Mouse (Mus musculus) midbrain, embryonic 12.5 days (tissue): ENCODE measurements around the gene Arid5b. TPM values are rescaled to one million over a fixed set of nuclear protein-coding genes. Genes with fewer than 3 reads are reported as not detected.

Experiments
- ATAC-seq: fragments of 200-750 bp; cut with Nextera tagmentation; 2 replicates; pipeline ENCODE4 v1.8.0; 2017; ENCODE audit warnings: low read depth, moderate TSS enrichment, moderate library complexity; ENCODE audit not compliant: low FRiP score
- H3K27ac ChIP-seq: fragments of 300-500 bp; sonication (generic); replicated peaks from 2 replicates; pipeline ENCODE4 v1.5.1; 2016; ENCODE audit warnings: mild to moderate bottlenecking
- H3K27me3 ChIP-seq: fragments of 300-500 bp; sonication (generic); 2 replicates; pipeline ENCODE4 v1.6.1; 2016; ENCODE audit warnings: mild to moderate bottlenecking
- H3K36me3 ChIP-seq: fragments of 300-500 bp; sonication (generic); 2 replicates; pipeline ENCODE4 v1.6.1; 2016
- H3K4me1 ChIP-seq: fragments of 300-500 bp; sonication (generic); 2 replicates; pipeline ENCODE4 v1.6.1; 2016
- H3K4me2 ChIP-seq: fragments of 300-500 bp; sonication (generic); replicated peaks from 2 replicates; pipeline ENCODE4 v1.6.1; 2016; ENCODE audit warnings: mild to moderate bottlenecking, moderate library complexity
- H3K4me3 ChIP-seq: fragments of 300-500 bp; sonication (generic); 2 replicates; pipeline ENCODE4 v1.5.1; 2016; ENCODE audit warnings: mild to moderate bottlenecking
- H3K9ac ChIP-seq: fragments of 300-500 bp; sonication (generic); replicated peaks from 2 replicates; pipeline ENCODE4 v1.6.1; 2016; ENCODE audit warnings: mild to moderate bottlenecking, moderate library complexity
- H3K9me3 ChIP-seq: fragments of 300-500 bp; sonication (generic); 2 replicates; pipeline ENCODE4 v1.6.1; 2016; ENCODE audit warnings: mild to moderate bottlenecking
- WGBS: fragments of 180-500 bp; shearing (Covaris S2); methylation state at CpG from one replicate; pipeline ENCODE4 v1.1.7; 2016; 5-methylcytosine and 5-hydroxymethylcytosine counted together
- polyA plus RNA-seq: library from polyadenylated mRNA; unstranded; fragments of >200 nt; fragmentation: Nextera tagmentation; extraction: Ambion mirVana; gene quantifications from 2 replicates; pipeline ENCODE4 v1.2.1, GENCODE M21; 2016

Gene Arid5b
- polyA plus RNA-seq, 1 experiment from 2014 or later: 20.7 TPM

DNA sequence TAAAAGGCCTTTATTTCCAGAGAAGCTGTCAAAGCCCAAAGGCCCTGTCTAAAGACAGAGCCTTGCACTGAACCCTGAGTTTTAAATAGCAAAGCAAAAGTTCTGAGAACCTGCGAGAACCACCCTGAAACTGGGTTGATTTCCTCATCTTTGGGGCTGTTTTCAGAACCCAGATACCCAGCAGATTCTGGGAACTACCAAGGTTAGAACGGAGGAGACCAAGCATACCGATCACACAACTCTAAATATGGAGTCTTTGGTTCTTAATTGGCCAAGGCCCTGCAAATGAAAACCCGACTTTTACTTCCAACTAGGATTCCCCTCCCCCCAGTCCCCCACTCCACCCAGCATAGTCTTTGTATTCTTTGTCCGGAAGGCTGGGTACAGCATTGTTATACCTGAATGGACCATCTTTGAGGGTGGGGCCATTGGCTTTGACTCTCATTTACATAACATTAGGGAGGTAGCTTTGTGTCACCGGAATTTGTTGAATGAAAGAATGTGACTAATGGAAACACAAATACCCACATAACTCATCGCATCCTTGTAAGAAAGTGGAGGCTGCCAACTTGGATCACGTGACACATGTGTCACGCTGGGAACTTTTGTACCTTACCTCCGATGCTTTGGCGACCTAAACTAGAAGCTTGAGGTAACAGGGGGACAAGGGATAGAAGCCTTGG lies 141.2 kb downstream of the Arid5b start:
- Histone ChIP-seq H3K4me1 (peaks cover 35% of the 10 kb centered on the region), H3K4me3 (no peak overlapping the region), H3K36me3 (peaks cover 8% of the 10 kb centered on the region; the same call in 1 of the 2 replicates), H3K9ac (no peak overlapping the region), H3K4me2 (peak overlapping the region; percentile 58; the same call in 1 of the 2 replicates), H3K27ac (peak overlapping the region; percentile 75), H3K9me3 (no peaks in the 10 kb centered on the region), H3K27me3 (no peaks in the 10 kb centered on the region)
- 32% methylated on average over 11 of the region's 11 CpGs for WGBS
- peak; percentile 51 for ATAC-seq

DNA sequence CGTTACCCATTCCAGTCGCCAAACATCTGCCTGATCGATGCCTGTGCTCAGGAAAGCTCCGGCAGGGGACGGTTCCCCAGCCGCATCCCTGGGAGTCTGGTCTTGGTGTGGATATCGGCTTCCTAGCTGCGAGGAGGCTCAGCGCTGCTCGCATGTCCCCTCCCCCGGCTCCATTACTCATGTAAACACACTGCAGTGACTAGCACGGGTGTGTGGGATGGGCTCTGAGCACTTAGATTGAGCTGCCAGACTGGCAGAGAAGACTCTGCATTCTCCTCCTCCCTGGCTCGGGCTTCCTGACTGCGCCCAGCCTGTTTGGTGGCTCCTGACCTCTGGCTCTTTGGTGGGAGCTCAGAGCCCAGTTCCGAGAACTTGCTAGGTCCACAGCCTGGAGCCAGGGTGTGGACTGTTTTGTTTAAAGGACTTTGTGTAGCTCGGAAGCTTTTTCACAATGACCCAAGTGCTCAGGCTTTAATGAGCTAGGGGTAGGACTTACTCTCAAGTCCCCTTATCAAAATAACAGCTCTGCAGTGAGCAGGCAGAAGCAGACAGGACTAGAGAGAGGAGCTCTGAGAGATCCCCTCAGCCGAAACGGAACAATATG lies 142.0 kb downstream of the Arid5b start:
- peak overlapping the region; percentile 31 for H3K4me3 ChIP-seq
- H3K4me1 ChIP-seq: peaks cover 32% of the 10 kb centered on the region
- H3K9me3 ChIP-seq: no peaks in the 10 kb centered on the region
- H3K27me3 ChIP-seq: no peaks in the 10 kb centered on the region
- WGBS: 2% methylated on average over 18 of the region's 18 CpGs
- peak overlapping the region; percentile 75 for H3K27ac ChIP-seq
- peak overlapping the region; percentile 58 for H3K4me2 ChIP-seq
- ATAC-seq: peak; percentile 90
- H3K36me3 ChIP-seq: peaks cover 8% of the 10 kb centered on the region; the same call in 1 of the 2 replicates
- peak overlapping the region; percentile 16; the same call in 1 of the 2 replicates for H3K9ac ChIP-seq

DNA sequence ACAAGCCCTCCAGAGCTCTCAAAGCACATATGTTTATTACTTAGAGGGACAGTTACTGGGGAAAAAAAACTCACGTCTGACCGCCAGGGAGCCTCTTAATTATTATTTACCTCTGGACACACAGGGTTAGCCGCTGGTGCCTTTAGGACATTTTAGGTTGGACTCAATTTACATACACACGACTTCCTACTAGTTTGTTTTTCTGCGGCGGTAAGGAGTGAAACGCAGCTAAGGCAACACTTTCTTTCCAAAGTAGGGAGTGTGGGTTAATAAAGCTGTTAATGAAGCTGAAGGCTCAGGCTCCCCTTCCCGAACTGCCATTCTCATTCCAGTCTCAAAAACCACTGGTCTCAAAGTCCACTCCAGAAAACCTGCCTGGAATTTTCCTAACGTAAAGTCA lies 142.5 kb downstream of the Arid5b start:
- no peak; the same call in 1 of the 2 replicates for ATAC-seq
- Histone ChIP-seq H3K4me3 (peak overlapping the region; percentile 31), H3K27ac (peak overlapping the region; percentile 75; the same call in 1 of the 2 replicates), H3K9me3 (no peaks in the 10 kb centered on the region), H3K27me3 (no peaks in the 10 kb centered on the region), H3K9ac (peak overlapping the region; percentile 16; the same call in 1 of the 2 replicates), H3K36me3 (peaks cover 8% of the 10 kb centered on the region; the same call in 1 of the 2 replicates), H3K4me1 (peaks cover 32% of the 10 kb centered on the region), H3K4me2 (peak overlapping the region; percentile 58)
- under 1% methylated on average over 9 of the region's 9 CpGs for WGBS

DNA sequence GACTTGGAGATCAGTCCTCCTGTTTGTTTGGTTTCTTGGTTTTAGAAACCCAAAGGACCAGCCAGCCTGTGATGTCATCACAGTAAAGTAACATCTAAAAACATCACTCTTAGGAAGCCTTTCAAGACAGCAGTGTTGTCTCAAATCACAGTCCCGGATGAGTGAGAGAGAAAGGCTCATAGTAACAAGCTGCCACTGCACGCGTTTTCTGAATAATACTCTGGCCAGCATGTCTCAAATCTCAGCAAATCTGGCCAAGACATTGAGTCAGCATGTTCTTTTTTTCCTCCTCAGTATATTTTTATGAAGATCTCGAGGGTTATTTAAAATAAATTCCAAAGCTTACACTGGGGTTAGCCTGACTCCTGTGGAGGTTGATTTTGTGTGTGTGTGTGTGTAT lies 143.1 kb downstream of the Arid5b start:
- ATAC-seq: no peak
- Histone ChIP-seq H3K36me3 (peaks cover 8% of the 10 kb centered on the region; the same call in 1 of the 2 replicates), H3K4me3 (no peak overlapping the region), H3K4me1 (peaks cover 32% of the 10 kb centered on the region), H3K9ac (no peak overlapping the region), H3K9me3 (no peaks in the 10 kb centered on the region), H3K4me2 (peak overlapping the region; percentile 58; the same call in 1 of the 2 replicates), H3K27me3 (no peaks in the 10 kb centered on the region), H3K27ac (no peak overlapping the region)
- 36% methylated on average over 4 of the region's 4 CpGs for WGBS

DNA sequence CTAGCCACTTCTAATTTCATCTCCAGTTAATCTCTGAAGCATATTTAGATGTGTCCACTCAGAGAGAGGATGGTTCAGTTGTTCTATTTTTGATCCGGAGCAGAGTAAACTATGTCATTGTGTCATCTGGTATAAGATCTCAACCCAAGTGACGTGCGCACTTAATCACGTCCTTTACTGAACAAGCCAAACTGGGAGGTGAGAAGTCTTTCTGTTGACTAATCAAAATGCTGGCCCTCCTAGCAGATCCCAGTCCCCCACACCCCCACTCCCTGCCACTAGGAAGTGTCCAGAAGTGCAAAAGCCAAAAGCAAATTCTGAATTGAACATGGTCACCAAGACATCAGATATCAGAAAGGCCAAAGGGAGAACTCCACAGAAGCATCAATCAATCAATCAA lies 144.0 kb downstream of the Arid5b start:
- ATAC-seq: no peak
- Histone ChIP-seq H3K27ac (no peak overlapping the region), H3K9me3 (no peaks in the 10 kb centered on the region), H3K36me3 (peaks cover 8% of the 10 kb centered on the region; the same call in 1 of the 2 replicates), H3K4me3 (no peak overlapping the region), H3K9ac (no peak overlapping the region), H3K4me1 (peaks cover 37% of the 10 kb centered on the region), H3K4me2 (no peak overlapping the region), H3K27me3 (no peaks in the 10 kb centered on the region)
- 85% methylated on average over 4 of the region's 4 CpGs for WGBS

DNA sequence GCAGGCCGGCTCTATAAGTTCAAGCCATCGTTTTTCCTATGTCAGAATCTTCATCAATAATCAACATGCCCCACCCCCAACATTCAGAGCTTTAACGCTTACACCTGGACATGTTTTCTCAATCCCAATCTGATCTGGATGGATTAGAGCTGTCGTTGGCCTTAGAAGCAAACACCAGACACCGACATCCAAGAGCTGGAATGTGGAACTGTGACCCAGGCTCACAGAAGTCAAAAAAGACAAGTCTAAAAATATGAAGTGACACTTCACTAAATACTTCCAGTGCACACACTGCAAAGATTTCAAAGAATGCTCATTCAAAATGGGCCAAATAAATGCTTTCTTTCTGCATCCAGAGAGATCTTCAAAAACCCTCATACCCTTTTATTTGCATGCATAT lies 144.5 kb downstream of the Arid5b start:
- no peak overlapping the region for H3K9ac ChIP-seq
- no peaks in the 10 kb centered on the region for H3K27me3 ChIP-seq
- WGBS: 75% methylated on average over 5 of the region's 5 CpGs
- peaks cover 8% of the 10 kb centered on the region; the same call in 1 of the 2 replicates for H3K36me3 ChIP-seq
- H3K27ac ChIP-seq: no peak overlapping the region
- no peak overlapping the region for H3K4me3 ChIP-seq
- H3K9me3 ChIP-seq: no peaks in the 10 kb centered on the region
- no peak overlapping the region for H3K4me2 ChIP-seq
- peaks cover 37% of the 10 kb centered on the region for H3K4me1 ChIP-seq
- ATAC-seq: no peak

DNA sequence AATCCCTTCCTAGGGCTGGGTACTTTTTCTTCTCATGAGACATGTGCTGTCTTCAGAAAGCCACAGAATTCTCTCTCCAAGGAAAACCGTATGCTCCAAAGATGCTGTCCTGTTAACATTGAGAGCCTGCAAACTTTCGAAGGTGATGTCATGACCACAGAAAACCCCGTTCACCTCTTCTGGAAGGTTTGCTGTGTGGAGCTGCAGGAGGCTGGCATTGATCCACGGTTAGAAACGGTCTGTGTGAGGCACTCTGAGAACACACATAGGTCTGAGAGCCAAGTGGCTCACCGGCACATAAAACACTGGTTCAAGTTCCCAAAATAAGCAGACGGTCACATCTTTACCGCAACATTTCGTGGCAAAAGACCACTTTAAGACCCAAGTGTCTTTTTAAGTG lies 145.9 kb downstream of the Arid5b start:
- Histone ChIP-seq H3K4me3 (no peak overlapping the region), H3K4me1 (peaks cover 33% of the 10 kb centered on the region), H3K27ac (no peak overlapping the region), H3K9me3 (no peaks in the 10 kb centered on the region), H3K27me3 (no peaks in the 10 kb centered on the region), H3K9ac (no peak overlapping the region), H3K4me2 (no peak overlapping the region), H3K36me3 (peaks cover 4% of the 10 kb centered on the region; the same call in 1 of the 2 replicates)
- WGBS: 94% methylated on average over 9 of the region's 9 CpGs
- no peak for ATAC-seq

DNA sequence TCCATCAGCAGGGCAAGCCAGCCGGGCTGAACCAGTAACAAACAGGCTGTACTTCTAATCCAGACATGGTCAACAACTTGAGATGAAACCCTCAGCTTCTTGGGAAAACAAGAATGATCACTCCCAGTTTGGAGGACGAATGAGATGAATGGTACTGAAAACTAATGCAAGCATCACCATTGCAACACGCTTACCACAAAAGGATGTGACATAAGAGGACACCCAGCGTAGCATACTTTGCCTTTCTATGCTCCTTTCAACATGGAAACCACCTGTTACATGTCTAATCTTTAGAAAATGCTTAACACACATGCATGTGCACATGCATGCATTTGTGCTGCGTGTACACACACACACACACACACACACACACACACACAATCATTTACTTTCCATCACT lies 146.4 kb downstream of the Arid5b start:
- Histone ChIP-seq H3K4me2 (no peak overlapping the region), H3K36me3 (peaks cover 4% of the 10 kb centered on the region; the same call in 1 of the 2 replicates), H3K9ac (no peak overlapping the region), H3K4me1 (peaks cover 29% of the 10 kb centered on the region), H3K27me3 (no peaks in the 10 kb centered on the region), H3K4me3 (no peak overlapping the region), H3K27ac (no peak overlapping the region), H3K9me3 (no peaks in the 10 kb centered on the region)
- ATAC-seq: no peak
- 92% methylated on average over 5 of the region's 5 CpGs for WGBS

DNA sequence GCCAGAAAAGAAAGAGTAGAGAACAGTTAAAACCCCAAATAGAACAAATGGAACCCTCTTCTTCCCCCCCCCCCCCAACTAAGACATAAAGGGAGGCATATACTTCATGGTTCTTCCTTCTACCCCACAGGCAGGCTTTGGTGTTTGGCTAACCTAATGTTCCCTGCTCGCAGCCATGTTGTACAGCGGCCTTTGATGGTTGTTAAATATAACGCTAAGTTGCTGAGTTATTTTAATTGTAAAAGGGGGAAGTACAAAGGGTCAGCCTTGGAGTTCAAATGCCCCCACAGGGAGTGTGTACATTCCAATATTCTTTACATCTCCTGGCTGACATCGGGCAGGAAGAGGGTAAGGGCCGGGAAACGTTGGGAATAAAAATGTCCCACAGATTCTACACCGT lies 148.9 kb downstream of the Arid5b start:
- H3K4me2 ChIP-seq: no peak overlapping the region
- 61% methylated on average over 7 of the region's 7 CpGs for WGBS
- H3K4me1 ChIP-seq: peaks cover 5% of the 10 kb centered on the region
- no peak overlapping the region for H3K9ac ChIP-seq
- no peaks in the 10 kb centered on the region for H3K9me3 ChIP-seq
- no peaks in the 10 kb centered on the region for H3K27me3 ChIP-seq
- ATAC-seq: no peak
- H3K27ac ChIP-seq: no peak overlapping the region
- peaks cover 4% of the 10 kb centered on the region; the same call in 1 of the 2 replicates for H3K36me3 ChIP-seq
- no peak overlapping the region for H3K4me3 ChIP-seq

DNA sequence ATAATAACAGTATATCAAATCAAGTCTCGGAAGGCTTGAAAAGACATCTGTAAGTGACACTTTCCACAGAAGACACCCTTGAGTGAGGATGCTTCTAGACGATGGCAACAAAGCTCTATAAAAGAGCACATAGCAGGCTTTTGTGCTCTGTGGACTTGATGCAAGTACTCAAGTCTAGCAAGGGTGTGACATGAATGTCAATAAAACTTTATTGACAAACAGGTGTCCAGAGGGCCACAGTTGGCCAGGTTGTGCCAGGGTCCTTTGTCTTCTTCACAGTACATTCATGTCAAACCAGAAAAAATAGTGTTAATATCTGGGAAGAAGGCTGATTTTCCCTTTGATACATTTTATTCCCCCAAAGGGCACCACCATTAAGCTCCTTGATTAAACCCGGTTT lies 149.5 kb downstream of the Arid5b start:
- H3K27me3 ChIP-seq: no peaks in the 10 kb centered on the region
- no peak for ATAC-seq
- no peak overlapping the region for H3K4me2 ChIP-seq
- no peak overlapping the region for H3K4me3 ChIP-seq
- H3K36me3 ChIP-seq: peaks cover 4% of the 10 kb centered on the region; the same call in 1 of the 2 replicates
- no peak overlapping the region for H3K27ac ChIP-seq
- H3K9me3 ChIP-seq: no peaks in the 10 kb centered on the region
- H3K9ac ChIP-seq: no peak overlapping the region
- WGBS: 83% methylated on average over 3 of the region's 3 CpGs
- H3K4me1 ChIP-seq: peaks cover 4% of the 10 kb centered on the region; the same call in 1 of the 2 replicates

DNA sequence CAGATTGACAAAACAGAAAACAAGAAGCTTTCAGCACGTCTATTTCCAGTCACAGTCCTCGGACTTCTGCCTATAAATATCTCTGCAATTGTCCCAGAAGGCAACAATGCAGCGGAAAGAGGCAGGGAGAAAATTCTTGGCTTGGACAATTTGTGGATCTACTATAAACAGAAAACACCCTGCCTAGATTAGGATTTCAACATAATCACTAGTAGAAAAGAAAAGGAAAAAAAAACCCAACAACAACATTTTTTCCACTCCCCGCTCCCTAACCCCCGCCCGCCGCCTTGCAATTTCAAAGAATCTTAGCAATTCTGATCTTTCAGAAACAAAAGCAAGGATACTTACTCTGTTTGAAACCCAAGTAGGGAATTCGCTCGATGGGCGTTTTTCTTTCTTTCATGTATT lies 150.1 kb downstream of the Arid5b start:
- Histone ChIP-seq H3K27ac (no peak overlapping the region), H3K9ac (no peak overlapping the region), H3K4me1 (peaks cover 4% of the 10 kb centered on the region; the same call in 1 of the 2 replicates), H3K27me3 (no peaks in the 10 kb centered on the region), H3K36me3 (peaks cover 4% of the 10 kb centered on the region; the same call in 1 of the 2 replicates), H3K4me2 (no peak overlapping the region), H3K9me3 (no peaks in the 10 kb centered on the region), H3K4me3 (no peak overlapping the region)
- WGBS: 66% methylated on average over 10 of the region's 10 CpGs
- ATAC-seq: no peak

DNA sequence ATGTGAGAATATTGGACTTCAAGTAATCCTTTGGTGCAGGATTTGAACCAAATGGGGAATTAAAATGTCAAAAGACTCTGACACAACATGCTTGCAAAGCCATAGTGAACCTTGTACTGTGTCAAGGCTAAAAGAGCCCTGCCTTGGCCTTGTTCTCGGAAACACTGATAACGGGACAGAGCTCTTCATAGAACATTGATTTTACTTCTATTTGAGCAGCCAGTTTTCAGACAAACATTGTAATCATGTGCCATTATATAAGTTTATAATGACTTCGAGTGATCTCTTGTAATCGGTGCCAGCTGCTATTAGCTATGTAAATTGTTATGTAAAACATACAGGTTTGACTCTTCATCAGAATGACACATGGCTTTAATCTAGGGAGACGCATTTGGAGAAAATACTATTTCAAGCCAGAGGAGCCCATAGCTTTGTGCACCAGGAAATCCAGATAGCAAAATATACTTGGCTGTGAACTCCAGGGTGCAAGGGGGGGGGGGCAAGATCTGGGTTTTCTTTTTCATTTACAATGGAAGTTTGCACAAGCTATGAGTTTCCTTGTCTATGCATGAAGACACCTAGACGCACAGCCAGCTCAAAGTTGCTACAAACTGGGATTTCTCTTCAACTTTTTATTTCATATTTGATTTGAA lies 150.8 kb downstream of the Arid5b start:
- no peaks in the 10 kb centered on the region for H3K9me3 ChIP-seq
- peaks cover 4% of the 10 kb centered on the region; the same call in 1 of the 2 replicates for H3K4me1 ChIP-seq
- H3K4me3 ChIP-seq: no peak overlapping the region
- 74% methylated on average over 6 of the region's 6 CpGs for WGBS
- H3K4me2 ChIP-seq: no peak overlapping the region
- no peaks in the 10 kb centered on the region for H3K27me3 ChIP-seq
- no peak for ATAC-seq
- no peak overlapping the region for H3K9ac ChIP-seq
- H3K27ac ChIP-seq: no peak overlapping the region
- H3K36me3 ChIP-seq: peaks cover 4% of the 10 kb centered on the region; the same call in 1 of the 2 replicates
